Mouse (Mus musculus) hindbrain, embryonic 11.5 days (tissue): Measurements from ENCODE around the gene Fsd1l. TPM values are rescaled to one million over a fixed set of nuclear protein-coding genes. Genes with fewer than 3 reads are reported as not detected.
A peak's percentile ranks its signal among the peaks of the same experiment; 100 is the strongest.

Source experiments
- ATAC-seq: fragments of 200-750 bp; cut with Nextera tagmentation; 2 replicates; pipeline ENCODE4 v1.8.0; 2017; ENCODE audit warnings: mild to moderate bottlenecking, moderate TSS enrichment, moderate library complexity; ENCODE audit not compliant: low FRiP score
- DNase-seq: peaks from one replicate; pipeline ENCODE4 v3.0.0-alpha.2; 2015; ENCODE audit warnings: low spot score
- H3K27ac ChIP-seq: fragments of 300-500 bp; sonication (generic); 2 replicates; pipeline ENCODE4 v1.5.1; 2014; ENCODE audit warnings: mild to moderate bottlenecking, low read depth, low read length
- H3K27me3 ChIP-seq: fragments of 300-500 bp; sonication (generic); 2 replicates; pipeline ENCODE4 v1.6.1; 2014; ENCODE audit warnings: mild to moderate bottlenecking, low read length, moderate library complexity, mixed read lengths; ENCODE audit not compliant: control insufficient read depth, insufficient read depth
- H3K36me3 ChIP-seq: fragments of 300-500 bp; sonication (generic); 2 replicates; pipeline ENCODE4 v1.6.1; 2014; ENCODE audit warnings: mild to moderate bottlenecking, low read length, moderate library complexity, mixed read lengths; ENCODE audit not compliant: control insufficient read depth, insufficient read depth
- H3K4me1 ChIP-seq: fragments of 300-500 bp; sonication (generic); replicated peaks from 2 replicates; pipeline ENCODE4 v1.6.1; 2014; ENCODE audit warnings: low read length, mixed read lengths; ENCODE audit not compliant: control insufficient read depth, insufficient read depth
- H3K4me2 ChIP-seq: fragments of 300-500 bp; sonication (generic); replicated peaks from 2 replicates; pipeline ENCODE4 v1.6.1; 2014; ENCODE audit warnings: mild to moderate bottlenecking, low read depth, low read length
- H3K4me3 ChIP-seq: fragments of 300-500 bp; sonication (generic); 2 replicates; pipeline ENCODE4 v1.5.1; 2014; ENCODE audit warnings: low read depth, low read length
- H3K9ac ChIP-seq: fragments of 300-500 bp; sonication (generic); 2 replicates; pipeline ENCODE4 v1.6.1; 2014; ENCODE audit warnings: low read depth, low read length
- H3K9me3 ChIP-seq: fragments of 300-500 bp; sonication (generic); 2 replicates; pipeline ENCODE4 v1.6.1; 2016; ENCODE audit warnings: low read length; ENCODE audit not compliant: control insufficient read depth
- WGBS: fragments of 180-500 bp; shearing (Covaris S2); extraction: QIAGEN DNeasy Blood & Tissue Kit; methylation state at CpG from one replicate; pipeline ENCODE4 v1.1.7; 2014; 5-methylcytosine and 5-hydroxymethylcytosine counted together
- polyA plus RNA-seq: library from polyadenylated mRNA; unstranded; fragments of >200 nt; fragmentation: Nextera tagmentation; extraction: Ambion mirVana; gene quantifications from 2 replicates; pipeline ENCODE4 v1.2.1, GENCODE M21; 2014

The Fsd1l gene
- polyA plus RNA-seq, 1 experiment from 2014 or later, result 30.9 TPM

- Histone ChIP-seq H3K4me2 (no peak overlapping the region), H3K4me1 (0 out of 2 replicates have a peak, but pooled peaks cover 2% of the 10 kb centered on the region), H3K9me3 (no peaks in the 10 kb centered on the region), H3K4me3 (no peak overlapping the region), H3K36me3 (no peaks in the 10 kb centered on the region), H3K27ac (no peak overlapping the region), H3K27me3 (no peaks in the 10 kb centered on the region), H3K9ac (no peak overlapping the region)
- WGBS, result 85% methylated on average over 5 of the region's 5 CpGs
- DNase-seq (no peak), ATAC-seq (no peak)
These were observed 9.8 kb upstream of the Fsd1l start for GRCm38 (mm10) chr4:53621490-53621889.

GRCm38 (mm10) chr4:53623711-53624110, 7.6 kb upstream of the Fsd1l start:
- ATAC-seq (no peak), DNase-seq (no peak)
- Histone ChIP-seq H3K4me2 (no peak overlapping the region), H3K27me3 (no peaks in the 10 kb centered on the region), H3K36me3 (no peaks in the 10 kb centered on the region), H3K27ac (no peak overlapping the region), H3K9me3 (no peaks in the 10 kb centered on the region), H3K4me3 (no peak overlapping the region), H3K4me1 (0 out of 2 replicates have a peak, but pooled peaks cover 2% of the 10 kb centered on the region), H3K9ac (no peak overlapping the region)
- WGBS, result 84% methylated on average over 1 of the region's 1 CpGs

GRCm38 (mm10) chr4:53624816-53625215, 6.5 kb upstream of the Fsd1l start:
- 46% methylated on average over 4 of the region's 4 CpGs for WGBS
- 0 out of 2 replicates have a peak, but pooled peaks cover 2% of the 10 kb centered on the region for H3K4me1 ChIP-seq
- H3K4me3 ChIP-seq, result no peak overlapping the region
- H3K27ac ChIP-seq, result no peak overlapping the region
- no peaks in the 10 kb centered on the region for H3K9me3 ChIP-seq
- no peaks in the 10 kb centered on the region for H3K27me3 ChIP-seq
- no peaks in the 10 kb centered on the region for H3K36me3 ChIP-seq
- DNase-seq, result peak; percentile 47
- ATAC-seq, result peak; percentile 61; the same call in 1 of the 2 replicates
- no peak overlapping the region for H3K9ac ChIP-seq
- no peak overlapping the region for H3K4me2 ChIP-seq

- Histone ChIP-seq H3K9me3 (no peaks in the 10 kb centered on the region), H3K27me3 (no peaks in the 10 kb centered on the region), H3K4me1 (0 out of 2 replicates have a peak, but pooled peaks cover 2% of the 10 kb centered on the region), H3K4me3 (no peak overlapping the region), H3K36me3 (no peaks in the 10 kb centered on the region), H3K4me2 (no peak overlapping the region), H3K9ac (no peak overlapping the region), H3K27ac (no peak overlapping the region)
- DNase-seq, result no peak
- no peak; the same call in 1 of the 2 replicates for ATAC-seq
- WGBS, result 87% methylated on average over 3 of the region's 3 CpGs
These were observed 6.0 kb upstream of the Fsd1l start for GRCm38 (mm10) chr4:53625263-53625662.

GRCm38 (mm10) chr4:53628924-53629323, 2.3 kb upstream of the Fsd1l start:
- ATAC-seq (no peak), DNase-seq (no peak)
- H3K27ac ChIP-seq, result no peak overlapping the region
- H3K36me3 ChIP-seq, result no peaks in the 10 kb centered on the region
- H3K4me3 ChIP-seq, result no peak overlapping the region
- H3K9ac ChIP-seq, result no peak overlapping the region
- H3K4me2 ChIP-seq, result no peak overlapping the region
- no peaks in the 10 kb centered on the region for H3K27me3 ChIP-seq
- 58% methylated on average over 4 of the region's 4 CpGs for WGBS
- 0 out of 2 replicates have a peak, but pooled peaks cover 2% of the 10 kb centered on the region for H3K4me1 ChIP-seq
- H3K9me3 ChIP-seq, result no peaks in the 10 kb centered on the region

GRCm38 (mm10) chr4:53630963-53631315, 332 bp upstream of the Fsd1l start:
- no peaks in the 10 kb centered on the region for H3K27me3 ChIP-seq
- H3K4me2 ChIP-seq, result peak overlapping the region; percentile 68
- H3K9ac ChIP-seq, result peak overlapping the region; percentile 66
- H3K4me1 ChIP-seq, result no peaks in the 10 kb centered on the region
- H3K36me3 ChIP-seq, result no peaks in the 10 kb centered on the region
- DNase-seq, result no peak
- 6% methylated on average over 12 of the region's 12 CpGs for WGBS
- H3K9me3 ChIP-seq, result no peaks in the 10 kb centered on the region
- H3K4me3 ChIP-seq, result peak overlapping the region; percentile 65
- peak overlapping the region; percentile 82 for H3K27ac ChIP-seq
- peak; percentile 61 for ATAC-seq

- WGBS, result 4% methylated on average over 5 of the region's 5 CpGs
- no peaks in the 10 kb centered on the region for H3K27me3 ChIP-seq
- H3K4me1 ChIP-seq, result no peaks in the 10 kb centered on the region
- peak overlapping the region; percentile 66 for H3K9ac ChIP-seq
- H3K4me3 ChIP-seq, result peak overlapping the region; percentile 65
- H3K4me2 ChIP-seq, result peak overlapping the region; percentile 68
- H3K9me3 ChIP-seq, result no peaks in the 10 kb centered on the region
- peak overlapping the region; percentile 82 for H3K27ac ChIP-seq
- no peak for DNase-seq
- H3K36me3 ChIP-seq, result no peaks in the 10 kb centered on the region
- no peak for ATAC-seq
These were observed 709 bp downstream of the Fsd1l start for GRCm38 (mm10) chr4:53632011-53632349.

GRCm38 (mm10) chr4:53635336-53635735, 4.1 kb downstream of the Fsd1l start:
- DNase-seq (no peak), ATAC-seq (no peak)
- no peaks in the 10 kb centered on the region for H3K9me3 ChIP-seq
- H3K4me3 ChIP-seq, result no peak overlapping the region
- no peaks in the 10 kb centered on the region for H3K27me3 ChIP-seq
- H3K36me3 ChIP-seq, result no peaks in the 10 kb centered on the region
- no peak overlapping the region for H3K27ac ChIP-seq
- H3K4me2 ChIP-seq, result no peak overlapping the region
- no peaks in the 10 kb centered on the region for H3K4me1 ChIP-seq
- 87% methylated on average over 3 of the region's 3 CpGs for WGBS
- H3K9ac ChIP-seq, result no peak overlapping the region

- no peak overlapping the region for H3K4me3 ChIP-seq
- 76% methylated on average over 7 of the region's 7 CpGs for WGBS
- H3K4me2 ChIP-seq, result no peak overlapping the region
- H3K9me3 ChIP-seq, result no peaks in the 10 kb centered on the region
- H3K27ac ChIP-seq, result no peak overlapping the region
- ATAC-seq (no peak), DNase-seq (no peak)
- H3K36me3 ChIP-seq, result no peaks in the 10 kb centered on the region
- H3K27me3 ChIP-seq, result no peaks in the 10 kb centered on the region
- no peak overlapping the region for H3K9ac ChIP-seq
- H3K4me1 ChIP-seq, result no peaks in the 10 kb centered on the region
These were observed 6.1 kb downstream of the Fsd1l start for GRCm38 (mm10) chr4:53637269-53637909.
